Mouse (Mus musculus): ENCODE measurements around the gene Shroom4. TPM values are rescaled to one million over a fixed set of nuclear protein-coding genes. Genes with fewer than 3 reads are reported as not detected.

Gene Shroom4
- polyA plus RNA-seq (2015; fragmentation: Nextera tagmentation; extraction: Ambion mirVana), result 0.84 and 1.2 TPM in 2 replicates

GRCm38 (mm10) chrX:6399626-6400397 is at the start of gene Shroom4:
Shroom4 (plus strand) TSS chrX:6399854.

Other genes starting within 250 kb of the Shroom4 start
- 36.6 and 40.3 TPM in 2 replicates for gene Nudt10, start 226.8 kb upstream of the Shroom4 start, polyA plus RNA-seq (2015; fragmentation: Nextera tagmentation; extraction: Ambion mirVana)
- 0.25 TPM in 2 replicates for gene Bmp15, start 79.1 kb upstream of the Shroom4 start, polyA plus RNA-seq (2015; fragmentation: Nextera tagmentation; extraction: Ambion mirVana)

All from neural tube, postnatal 0 days (tissue).